10 mouse cellular contexts compared by ENCODE assay signal in the genomic region with DNA sequence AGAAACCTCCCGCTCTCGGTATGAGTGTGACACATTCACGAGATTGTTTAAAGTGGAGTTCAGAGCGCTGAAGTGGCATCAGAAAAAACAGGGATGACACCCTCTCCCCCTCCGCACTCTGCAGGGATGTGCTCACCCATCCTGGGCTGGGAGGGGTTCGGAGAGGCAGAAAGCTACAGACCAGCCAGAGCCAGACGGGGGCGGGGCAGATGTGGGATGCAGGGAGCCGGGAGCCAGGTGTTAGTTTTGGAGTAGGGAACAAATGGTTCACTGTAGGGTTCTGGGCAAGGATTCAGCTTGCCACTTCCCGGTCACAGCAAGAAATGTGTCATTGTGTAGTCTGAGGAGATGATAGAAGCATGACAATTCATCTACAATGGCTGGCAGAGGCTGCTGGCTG.
"Had no signal": no experiment of that assay in that cellular context is flagged by ENCODE, and none has a peak within 500 bp of the region (broad histone marks: within the 10 kb centered on the region; RNA-seq: fewer than 3 reads in every experiment).

No protein-coding gene starts in this region.

- H3K4me3 ChIP-seq: limb, embryonic 10.5 days; liver, embryonic 15.5 days; midbrain, embryonic 13.5 days; stomach, embryonic 15.5 days had no signal

- DNase-seq: kidney, adult 8-10 months; kidney, postnatal 36 days; lung, adult 2 months; lung, postnatal 36 days; thymus, postnatal 4 days had no signal

- H3K27ac ChIP-seq: kidney, postnatal 0 days; limb, embryonic 10.5 days; liver, embryonic 15.5 days; midbrain, embryonic 13.5 days; stomach, embryonic 15.5 days had no signal
